Mouse (Mus musculus): ENCODE measurements around the gene Hist1h2an. TPM values are rescaled to one million over a fixed set of nuclear protein-coding genes. Genes with fewer than 3 reads are reported as not detected.

Gene Hist1h2an
- not detected for polyA plus RNA-seq (2014; fragmentation: Illumina TruSeq; extraction: RNeasy Lipid Tissue Mini Kit (QIAGEN cat#74804); ENCODE audit: low read depth, low replicate concordance)

GRCm38 (mm10) chr13:21786899-21787629 lies at the start of gene Hist1h2an, which contains the start of gene Hist1h2bp:
Gene Hist1h2an (minus strand): TSS chr13:21787218.
Gene Hist1h2bp (plus strand): TSS chr13:21787461.

GRCm38 (mm10) chr13:21833461-21833860 lies 46.4 kb upstream of the Hist1h2an start, which contains the start of the genes Hist1h2ap and Hist1h2br:
Gene Hist1h2ap (minus strand): TSS chr13:21833507.
Gene Hist1h2br (plus strand): TSS chr13:21833743.

GRCm38 (mm10) chr13:21831418-21832394 lies 44.7 kb upstream of the Hist1h2an start, which contains the start of gene Hist1h4n:
Gene Hist1h4n (minus strand): TSS chr13:21832196.

GRCm38 (mm10) chr13:21811539-21811938 lies 24.5 kb upstream of the Hist1h2an start, which contains the start of gene Hist1h4m:
Gene Hist1h4m (plus strand): TSS chr13:21811746.

GRCm38 (mm10) chr13:21810073-21810472 lies 23.1 kb upstream of the Hist1h2an start, which contains the start of the genes Hist1h2bq and Hist1h2ao:
Gene Hist1h2bq (minus strand): TSS chr13:21810197.
Gene Hist1h2ao (plus strand): TSS chr13:21810465.

GRCm38 (mm10) chr13:21783255-21783617 lies 3.8 kb downstream of the Hist1h2an start, which contains the start of gene Hist1h3i:
Gene Hist1h3i (minus strand): TSS chr13:21783370.

GRCm38 (mm10) chr13:21779767-21780731 lies 7.0 kb downstream of the Hist1h2an start, which contains the start of gene Hist1h1b:
Gene Hist1h1b (minus strand): TSS chr13:21780625.

GRCm38 (mm10) chr13:21753524-21754285 lies 33.3 kb downstream of the Hist1h2an start, which contains the start of the genes Hist1h2ak and Hist1h2bn:
Gene Hist1h2ak (minus strand): TSS chr13:21753827.
Gene Hist1h2bn (plus strand): TSS chr13:21754123.

GRCm38 (mm10) chr13:21750159-21751017 lies 36.6 kb downstream of the Hist1h2an start, which contains the start of gene Hist1h4k:
Gene Hist1h4k (minus strand): TSS chr13:21750505.

Other genes with a start within 250 kb of the Hist1h2an start
- gene Olfr1366, start 244.4 kb downstream of the Hist1h2an start, polyA plus RNA-seq (2014; fragmentation: Illumina TruSeq; extraction: RNeasy Lipid Tissue Mini Kit (QIAGEN cat#74804); ENCODE audit: low read depth, low replicate concordance), result not detected
- gene Olfr1535, start 227.3 kb downstream of the Hist1h2an start, polyA plus RNA-seq (2014; fragmentation: Illumina TruSeq; extraction: RNeasy Lipid Tissue Mini Kit (QIAGEN cat#74804); ENCODE audit: low read depth, low replicate concordance), result not detected
- not detected for gene Olfr1364, start 205.5 kb downstream of the Hist1h2an start, polyA plus RNA-seq (2014; fragmentation: Illumina TruSeq; extraction: RNeasy Lipid Tissue Mini Kit (QIAGEN cat#74804); ENCODE audit: low read depth, low replicate concordance)
- not detected for gene Olfr1362, start 173.2 kb downstream of the Hist1h2an start, polyA plus RNA-seq (2014; fragmentation: Illumina TruSeq; extraction: RNeasy Lipid Tissue Mini Kit (QIAGEN cat#74804); ENCODE audit: low read depth, low replicate concordance)
- gene Olfr11, start 144.7 kb downstream of the Hist1h2an start, polyA plus RNA-seq (2014; fragmentation: Illumina TruSeq; extraction: RNeasy Lipid Tissue Mini Kit (QIAGEN cat#74804); ENCODE audit: low read depth, low replicate concordance), result not detected
- not detected for gene Olfr1361, start 123.8 kb downstream of the Hist1h2an start, polyA plus RNA-seq (2014; fragmentation: Illumina TruSeq; extraction: RNeasy Lipid Tissue Mini Kit (QIAGEN cat#74804); ENCODE audit: low read depth, low replicate concordance)
- gene Olfr1360, start 109.8 kb downstream of the Hist1h2an start, polyA plus RNA-seq (2014; fragmentation: Illumina TruSeq; extraction: RNeasy Lipid Tissue Mini Kit (QIAGEN cat#74804); ENCODE audit: low read depth, low replicate concordance), result not detected
- not detected for gene Olfr1359, start 89.1 kb downstream of the Hist1h2an start, polyA plus RNA-seq (2014; fragmentation: Illumina TruSeq; extraction: RNeasy Lipid Tissue Mini Kit (QIAGEN cat#74804); ENCODE audit: low read depth, low replicate concordance)
- not detected for gene Hist1h2bl, start 71.1 kb downstream of the Hist1h2an start, polyA plus RNA-seq (2014; fragmentation: Illumina TruSeq; extraction: RNeasy Lipid Tissue Mini Kit (QIAGEN cat#74804); ENCODE audit: low read depth, low replicate concordance)
- not detected for gene Hist1h2ai, start 70.8 kb downstream of the Hist1h2an start, polyA plus RNA-seq (2014; fragmentation: Illumina TruSeq; extraction: RNeasy Lipid Tissue Mini Kit (QIAGEN cat#74804); ENCODE audit: low read depth, low replicate concordance)
- gene Hist1h3h, start 69.6 kb downstream of the Hist1h2an start, polyA plus RNA-seq (2014; fragmentation: Illumina TruSeq; extraction: RNeasy Lipid Tissue Mini Kit (QIAGEN cat#74804); ENCODE audit: low read depth, low replicate concordance), result not detected
- gene Hist1h2bm, start 65.2 kb downstream of the Hist1h2an start, polyA plus RNA-seq (2014; fragmentation: Illumina TruSeq; extraction: RNeasy Lipid Tissue Mini Kit (QIAGEN cat#74804); ENCODE audit: low read depth, low replicate concordance), result not detected
- gene Hist1h4j, start 52.2 kb downstream of the Hist1h2an start, polyA plus RNA-seq (2014; fragmentation: Illumina TruSeq; extraction: RNeasy Lipid Tissue Mini Kit (QIAGEN cat#74804); ENCODE audit: low read depth, low replicate concordance), result 1.1 TPM
- not detected for gene Hist1h4k, start 36.7 kb downstream of the Hist1h2an start, polyA plus RNA-seq (2014; fragmentation: Illumina TruSeq; extraction: RNeasy Lipid Tissue Mini Kit (QIAGEN cat#74804); ENCODE audit: low read depth, low replicate concordance)
- not detected for gene Hist1h2ak, start 33.4 kb downstream of the Hist1h2an start, polyA plus RNA-seq (2014; fragmentation: Illumina TruSeq; extraction: RNeasy Lipid Tissue Mini Kit (QIAGEN cat#74804); ENCODE audit: low read depth, low replicate concordance)
- not detected for gene Hist1h2bn, start 33.1 kb downstream of the Hist1h2an start, polyA plus RNA-seq (2014; fragmentation: Illumina TruSeq; extraction: RNeasy Lipid Tissue Mini Kit (QIAGEN cat#74804); ENCODE audit: low read depth, low replicate concordance)
- gene Hist1h1b, start 6.6 kb downstream of the Hist1h2an start, polyA plus RNA-seq (2014; fragmentation: Illumina TruSeq; extraction: RNeasy Lipid Tissue Mini Kit (QIAGEN cat#74804); ENCODE audit: low read depth, low replicate concordance), result not detected
- not detected for gene Hist1h3i, start 3.8 kb downstream of the Hist1h2an start, polyA plus RNA-seq (2014; fragmentation: Illumina TruSeq; extraction: RNeasy Lipid Tissue Mini Kit (QIAGEN cat#74804); ENCODE audit: low read depth, low replicate concordance)
- 1.7 TPM for gene Hist1h2bp, start 243 bp upstream of the Hist1h2an start, polyA plus RNA-seq (2014; fragmentation: Illumina TruSeq; extraction: RNeasy Lipid Tissue Mini Kit (QIAGEN cat#74804); ENCODE audit: low read depth, low replicate concordance)
- 1.0 TPM for gene Hist1h2bq, start 23.0 kb upstream of the Hist1h2an start, polyA plus RNA-seq (2014; fragmentation: Illumina TruSeq; extraction: RNeasy Lipid Tissue Mini Kit (QIAGEN cat#74804); ENCODE audit: low read depth, low replicate concordance)
- gene Hist1h2ao, start 23.2 kb upstream of the Hist1h2an start, polyA plus RNA-seq (2014; fragmentation: Illumina TruSeq; extraction: RNeasy Lipid Tissue Mini Kit (QIAGEN cat#74804); ENCODE audit: low read depth, low replicate concordance), result not detected
- not detected for gene Hist1h4m, start 24.5 kb upstream of the Hist1h2an start, polyA plus RNA-seq (2014; fragmentation: Illumina TruSeq; extraction: RNeasy Lipid Tissue Mini Kit (QIAGEN cat#74804); ENCODE audit: low read depth, low replicate concordance)
- gene Hist1h4n, start 45.0 kb upstream of the Hist1h2an start, polyA plus RNA-seq (2014; fragmentation: Illumina TruSeq; extraction: RNeasy Lipid Tissue Mini Kit (QIAGEN cat#74804); ENCODE audit: low read depth, low replicate concordance), result 2.9 TPM
- gene Hist1h2ap, start 46.3 kb upstream of the Hist1h2an start, polyA plus RNA-seq (2014; fragmentation: Illumina TruSeq; extraction: RNeasy Lipid Tissue Mini Kit (QIAGEN cat#74804); ENCODE audit: low read depth, low replicate concordance), result not detected
- 0.46 TPM for gene Hist1h2br, start 46.5 kb upstream of the Hist1h2an start, polyA plus RNA-seq (2014; fragmentation: Illumina TruSeq; extraction: RNeasy Lipid Tissue Mini Kit (QIAGEN cat#74804); ENCODE audit: low read depth, low replicate concordance)
- gene Zfp184, start 157.9 kb upstream of the Hist1h2an start, polyA plus RNA-seq (2014; fragmentation: Illumina TruSeq; extraction: RNeasy Lipid Tissue Mini Kit (QIAGEN cat#74804); ENCODE audit: low read depth, low replicate concordance), result 3.0 TPM
- gene Pom121l2, start 194.0 kb upstream of the Hist1h2an start, polyA plus RNA-seq (2014; fragmentation: Illumina TruSeq; extraction: RNeasy Lipid Tissue Mini Kit (QIAGEN cat#74804); ENCODE audit: low read depth, low replicate concordance), result 3.5 TPM
- gene Prss16, start 222.5 kb upstream of the Hist1h2an start, polyA plus RNA-seq (2014; fragmentation: Illumina TruSeq; extraction: RNeasy Lipid Tissue Mini Kit (QIAGEN cat#74804); ENCODE audit: low read depth, low replicate concordance), result not detected
- not detected for gene Hist1h2ah, start 248.3 kb upstream of the Hist1h2an start, polyA plus RNA-seq (2014; fragmentation: Illumina TruSeq; extraction: RNeasy Lipid Tissue Mini Kit (QIAGEN cat#74804); ENCODE audit: low read depth, low replicate concordance)
- not detected for gene Hist1h2bk, start 248.7 kb upstream of the Hist1h2an start, polyA plus RNA-seq (2014; fragmentation: Illumina TruSeq; extraction: RNeasy Lipid Tissue Mini Kit (QIAGEN cat#74804); ENCODE audit: low read depth, low replicate concordance)

All from adipose tissue, adult 10 weeks (tissue).